Mouse (Mus musculus) gastrocnemius, adult 2 months (tissue): Measurements from ENCODE around the gene Bard1. TPM values are rescaled to one million over a fixed set of nuclear protein-coding genes. Genes with fewer than 3 reads are reported as not detected.

Experiments used
- DNase-seq: peaks from one replicate; pipeline ENCODE4 v3.0.0; 2022
- H3K27ac ChIP-seq: fragments of 200-600 bp; 2 replicates; pipeline ENCODE4 v1.8.1; 2022; ENCODE audit warnings: mild to moderate bottlenecking
- H3K4me3 ChIP-seq: fragments of 200-600 bp; 2 replicates; pipeline ENCODE4 v1.8.1; 2022; ENCODE audit warnings: mild to moderate bottlenecking, moderate library complexity
- CTCF ChIP-seq: fragments of 200-600 bp; IDR thresholded peaks from 2 replicates; pipeline ENCODE4 v1.8.1; 2022; ENCODE audit warnings: antibody characterized with exemption, mild to moderate bottlenecking, moderate library complexity
- intact Hi-C: fragments of 180-260 bp; cut with DNase I; formaldehyde crosslinking; loops from one replicate; pipeline ENCODE4 v1.15.1; 2025
- long read RNA-seq, 2 experiments: library from polyadenylated mRNA; stranded (forward); transcript quantifications; one replicate each; pipeline ENCODE4 v2.0.0; 2021
- total RNA-seq, 2 experiments: library from RNA; stranded (reverse); gene quantifications; 2 replicates each; pipeline ENCODE4 v1.2.3; 2021

The Bard1 gene
- under 1 TPM; 0.10 to 0.11 TPM for total RNA-seq
- long read RNA-seq, experiment 1, result 0 reads
- long read RNA-seq, experiment 2, result 0 reads

DNA sequence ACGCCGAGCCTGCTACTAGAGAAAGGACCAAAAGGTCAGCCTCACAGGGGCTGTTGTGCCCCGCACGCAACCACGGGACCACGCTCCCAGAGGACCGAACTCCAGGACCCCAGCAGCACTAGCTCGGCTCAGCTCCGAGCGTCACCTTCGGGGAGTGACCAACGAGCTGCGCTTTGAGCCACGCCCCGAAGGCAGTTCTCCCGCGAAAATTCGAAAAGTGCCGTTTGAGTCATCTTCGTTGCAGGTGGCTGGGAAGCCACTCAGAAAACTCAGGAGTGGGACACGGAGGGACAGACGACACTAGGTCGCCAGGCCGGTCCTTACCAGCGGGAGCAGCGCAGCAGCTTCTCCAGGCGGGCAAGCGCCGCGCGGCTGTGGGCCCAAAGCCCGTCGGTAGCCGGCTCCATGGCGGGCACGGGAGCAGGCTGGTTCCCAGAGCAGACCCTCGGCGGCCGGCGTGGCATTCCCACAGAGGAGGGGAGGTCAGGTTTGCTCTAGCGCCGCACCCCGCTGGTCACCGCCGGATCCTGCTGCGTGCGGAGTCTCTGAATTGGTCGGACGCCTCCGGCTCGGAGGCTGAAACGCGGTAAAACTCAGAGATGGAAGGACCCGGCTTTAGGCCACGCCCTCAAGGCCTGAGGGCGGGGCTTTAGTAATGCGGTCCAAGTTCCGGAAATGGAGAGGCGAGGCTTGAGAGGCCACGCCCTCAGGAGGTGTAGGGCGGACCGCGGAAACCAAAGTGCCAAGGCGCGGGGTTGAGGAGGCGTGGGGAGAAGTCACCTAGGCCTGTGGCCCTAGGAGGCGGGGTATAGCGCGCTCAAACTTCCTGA lies at the start of gene Bard1:
Bard1 (minus strand) TSS at position 803 of the 830 bp plus-strand sequence.
- no peak for TF ChIP-seq CTCF
- intact Hi-C loops, result no loop called here
- peak within 1 kb of the TSS; percentile 74 for H3K4me3 ChIP-seq
- DNase-seq, result peak; percentile 96
- peak within 1 kb of the TSS; percentile 76 for H3K27ac ChIP-seq

DNA sequence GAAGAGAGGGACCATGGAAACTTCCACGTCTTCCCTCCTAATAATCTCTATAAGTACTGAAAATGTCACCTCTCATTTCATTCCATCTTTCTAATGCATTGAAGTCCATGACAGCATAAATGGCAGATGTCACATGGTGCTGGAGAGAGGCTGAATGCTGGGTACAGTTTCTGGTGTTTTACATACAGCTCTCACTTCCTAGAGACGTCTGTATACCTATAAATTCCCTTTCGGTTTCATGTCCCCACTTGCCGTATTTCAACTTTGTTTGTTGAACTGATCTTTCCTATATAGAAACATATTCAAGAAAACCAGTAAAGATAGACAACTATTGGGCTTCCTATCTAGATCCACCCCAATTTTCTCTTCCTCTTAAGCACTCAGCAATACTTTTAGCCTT lies 24.2 kb upstream of the Bard1 start:
- Histone ChIP-seq H3K4me3 (no peak overlapping the region), H3K27ac (no peak overlapping the region)
- no peak for TF ChIP-seq CTCF
- intact Hi-C loops, result no loop called here
- DNase-seq, result no peak

DNA sequence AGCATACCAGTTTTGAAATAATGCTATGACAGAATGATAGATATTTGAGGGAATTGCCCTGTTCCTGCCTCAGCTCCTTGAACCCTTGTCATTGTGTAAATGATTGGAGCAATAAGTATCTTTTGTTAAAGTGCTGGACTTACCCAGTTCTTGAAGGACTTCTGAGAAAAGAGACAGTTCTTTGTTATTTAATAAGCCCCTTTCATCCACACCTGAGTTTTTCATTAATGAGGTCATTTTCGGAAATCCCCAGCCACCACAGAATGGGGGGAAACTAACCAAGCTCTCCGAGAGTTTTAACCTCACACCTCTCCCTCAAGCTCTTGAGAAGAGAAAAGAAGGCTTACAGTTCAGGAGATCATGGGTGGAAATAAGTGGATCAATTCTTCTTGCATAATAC lies 15.6 kb upstream of the Bard1 start:
- intact Hi-C loops, result no loop called here
- TF ChIP-seq CTCF, result no peak
- DNase-seq, result no peak
- H3K27ac ChIP-seq, result no peak overlapping the region
- no peak overlapping the region for H3K4me3 ChIP-seq

DNA sequence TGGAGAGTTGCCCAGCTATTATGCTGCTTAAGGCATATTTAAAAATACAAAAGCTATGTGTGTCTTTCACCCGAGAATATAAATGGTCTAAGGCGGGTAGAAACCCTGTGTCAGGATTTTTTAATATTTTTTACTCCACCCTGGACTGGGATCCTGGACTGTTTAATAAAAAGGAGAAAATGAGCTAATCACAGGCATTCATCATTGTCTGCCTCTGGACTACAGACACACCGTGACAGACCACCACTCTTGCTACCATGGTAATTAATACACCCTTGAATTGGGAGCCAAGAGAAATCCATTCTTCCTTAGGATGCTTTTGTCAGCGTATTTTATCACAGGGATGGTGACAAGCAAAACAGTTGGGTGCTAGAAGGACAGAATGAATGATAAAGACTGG lies 14.3 kb upstream of the Bard1 start:
- DNase-seq, result no peak
- no peak for TF ChIP-seq CTCF
- H3K4me3 ChIP-seq, result no peak overlapping the region
- intact Hi-C loops, result no loop called here
- H3K27ac ChIP-seq, result no peak overlapping the region

DNA sequence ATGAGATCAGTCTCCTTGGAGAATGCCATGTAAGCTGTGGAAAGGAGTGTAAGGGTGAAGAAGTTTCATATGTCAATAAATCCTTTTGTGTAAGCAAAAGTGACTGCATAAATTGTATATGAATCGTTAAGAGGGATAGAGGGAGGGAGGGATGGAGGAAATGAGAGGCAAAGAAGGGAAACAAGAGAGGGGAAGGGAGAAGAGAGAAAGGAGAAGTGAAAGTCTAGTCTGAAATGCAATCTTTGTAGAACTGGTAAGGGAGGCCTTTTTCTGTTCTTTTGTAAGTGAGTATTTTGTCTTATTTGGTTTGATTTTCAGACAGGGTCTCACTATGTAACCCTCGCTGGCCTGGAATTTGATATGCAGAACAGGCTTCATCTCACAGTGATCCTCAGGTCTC lies 12.8 kb upstream of the Bard1 start:
- no peak overlapping the region for H3K27ac ChIP-seq
- TF ChIP-seq CTCF, result no peak
- intact Hi-C loops, result no loop called here
- H3K4me3 ChIP-seq, result no peak overlapping the region
- no peak for DNase-seq

DNA sequence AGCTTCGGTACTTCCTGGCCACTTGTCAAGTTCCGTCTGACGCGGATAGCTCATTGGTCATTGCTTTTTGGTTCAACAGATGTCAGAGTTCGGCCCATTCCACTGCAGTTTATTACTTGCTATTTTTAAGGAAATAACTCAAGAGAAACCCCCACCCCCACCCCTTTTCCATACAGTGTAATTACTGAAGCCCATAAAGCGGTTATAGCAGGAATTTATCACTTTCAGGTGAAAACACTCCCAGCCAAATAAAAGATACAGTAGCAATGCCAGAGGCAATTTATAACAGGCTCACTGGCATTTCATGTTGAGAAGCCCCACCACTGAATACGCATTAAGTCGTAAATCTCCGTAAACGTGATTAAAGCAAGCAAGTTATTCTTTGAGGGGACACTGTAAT lies 6.9 kb upstream of the Bard1 start:
- TF ChIP-seq CTCF, result no peak
- intact Hi-C loops, result no loop called here
- no peak overlapping the region for H3K27ac ChIP-seq
- DNase-seq, result no peak
- H3K4me3 ChIP-seq, result no peak overlapping the region

DNA sequence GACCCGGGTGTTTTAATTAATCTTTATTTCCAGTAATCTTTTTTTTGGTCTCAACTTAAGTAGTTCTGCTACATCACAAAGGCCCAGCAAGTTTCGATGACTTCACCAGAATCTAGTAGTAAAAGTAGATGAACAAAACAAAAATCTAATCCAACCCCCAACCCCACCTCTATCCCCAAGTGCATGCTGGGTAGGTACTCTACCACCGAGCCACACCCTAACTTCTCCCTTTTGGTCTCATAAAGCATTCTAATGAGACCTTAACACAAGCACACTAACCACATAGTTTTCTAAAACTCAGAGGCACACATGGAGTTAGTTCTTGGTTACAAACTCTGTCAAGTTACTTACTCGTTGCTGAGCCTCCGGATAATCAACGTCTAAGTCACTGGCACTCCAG lies 3.2 kb upstream of the Bard1 start:
- no peak for TF ChIP-seq CTCF
- H3K4me3 ChIP-seq, result no peak overlapping the region
- intact Hi-C loops, result no loop called here

DNA sequence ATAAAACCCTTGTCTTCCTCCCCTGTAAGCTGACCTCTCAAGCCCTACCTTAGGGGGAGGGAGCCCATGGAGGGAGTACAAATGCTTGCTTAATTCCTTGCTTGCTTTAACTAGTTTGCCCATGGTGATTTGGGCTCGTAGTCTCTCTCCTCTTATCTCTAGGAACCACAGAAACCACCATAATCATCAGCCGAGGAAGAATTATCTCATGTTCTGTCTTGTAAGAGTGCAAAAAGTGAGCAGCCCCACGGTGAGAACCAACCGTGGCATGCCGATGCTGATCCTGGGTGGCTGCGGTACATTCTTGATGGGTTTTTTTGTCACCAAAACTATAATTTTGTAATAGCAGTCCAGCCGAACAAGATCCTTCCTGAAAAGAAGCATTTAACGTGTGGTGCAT lies 2.8 kb upstream of the Bard1 start:
- intact Hi-C loops, result no loop called here
- no peak for TF ChIP-seq CTCF

More for the DNA sequence above, 3.2 kb upstream of the Bard1 start:
- no peak overlapping the region for H3K27ac ChIP-seq
- DNase-seq, result no peak

DNA sequence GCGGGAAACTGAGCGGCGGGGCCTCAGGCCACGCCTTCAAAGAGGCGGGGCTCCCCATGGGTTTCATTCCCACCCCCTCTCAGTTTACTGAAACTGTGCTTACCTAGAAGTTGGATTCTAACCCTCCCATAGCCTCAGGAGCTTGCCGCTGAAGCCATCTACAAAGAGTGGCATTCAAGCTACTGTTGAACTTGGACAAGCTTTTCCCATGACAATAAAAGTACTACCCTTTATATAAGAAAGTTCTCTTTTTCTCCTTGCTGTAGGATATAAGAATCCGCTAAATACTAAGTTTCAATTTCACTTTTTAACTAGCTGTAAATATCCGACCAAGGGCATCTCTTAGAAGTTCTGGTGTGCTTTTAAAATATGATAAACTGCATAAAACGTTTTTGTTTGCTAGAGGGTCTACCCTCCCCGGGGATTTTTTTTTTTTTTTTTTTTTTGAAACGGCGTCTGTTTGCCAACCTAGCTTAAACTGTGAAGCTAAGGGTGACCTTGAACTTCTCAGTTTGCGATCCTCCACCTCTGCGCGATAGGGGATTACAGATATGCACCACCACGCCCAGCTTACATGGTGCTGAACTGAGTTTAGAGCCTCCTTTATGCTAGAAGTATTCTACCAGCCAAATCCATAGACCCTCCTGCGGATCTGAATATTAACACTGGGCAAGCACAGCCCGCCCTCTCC lies 373 bp upstream of the Bard1 start:
- intact Hi-C loops, result no loop called here
- TF ChIP-seq CTCF, result no peak
- DNase-seq, result no peak
- Histone ChIP-seq H3K4me3 (peak overlapping the region; percentile 74), H3K27ac (peak overlapping the region; percentile 76)

More for the DNA sequence above, 2.8 kb upstream of the Bard1 start:
- H3K4me3 ChIP-seq, result no peak overlapping the region
- H3K27ac ChIP-seq, result no peak overlapping the region
- DNase-seq, result no peak

DNA sequence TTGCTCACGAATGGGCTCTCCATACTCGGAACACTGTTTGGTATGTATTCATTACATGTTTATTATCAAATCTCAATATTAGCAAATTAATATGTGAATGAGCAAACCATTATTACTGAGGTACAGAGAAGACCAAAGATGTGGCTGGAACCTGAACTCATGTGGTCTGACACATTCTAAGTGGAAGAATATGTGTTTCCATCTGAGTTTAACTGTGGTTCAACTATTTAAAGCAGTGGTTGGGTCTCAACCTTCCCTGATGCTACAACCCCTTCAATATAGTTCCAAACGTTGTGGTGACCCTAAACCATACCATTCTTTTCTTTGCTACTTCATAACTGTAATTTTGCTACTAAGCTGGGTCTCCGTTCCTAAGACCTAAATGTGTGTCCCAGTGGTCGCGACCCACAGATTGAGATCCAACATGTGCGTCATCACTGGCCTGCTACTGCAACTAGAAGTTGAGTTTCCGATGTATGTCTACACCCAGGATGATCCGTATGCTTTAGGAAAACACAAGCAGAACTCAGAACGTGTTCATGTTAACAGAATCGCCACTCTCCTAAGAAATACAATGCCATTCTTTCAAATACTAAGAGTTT lies 1.5 kb downstream of the Bard1 start:
- Histone ChIP-seq H3K4me3 (peak overlapping the region; percentile 74; the same call in 1 of the 2 replicates), H3K27ac (no peak overlapping the region)
- no peak for DNase-seq
- intact Hi-C loops, result no loop called here
- no peak for TF ChIP-seq CTCF

DNA sequence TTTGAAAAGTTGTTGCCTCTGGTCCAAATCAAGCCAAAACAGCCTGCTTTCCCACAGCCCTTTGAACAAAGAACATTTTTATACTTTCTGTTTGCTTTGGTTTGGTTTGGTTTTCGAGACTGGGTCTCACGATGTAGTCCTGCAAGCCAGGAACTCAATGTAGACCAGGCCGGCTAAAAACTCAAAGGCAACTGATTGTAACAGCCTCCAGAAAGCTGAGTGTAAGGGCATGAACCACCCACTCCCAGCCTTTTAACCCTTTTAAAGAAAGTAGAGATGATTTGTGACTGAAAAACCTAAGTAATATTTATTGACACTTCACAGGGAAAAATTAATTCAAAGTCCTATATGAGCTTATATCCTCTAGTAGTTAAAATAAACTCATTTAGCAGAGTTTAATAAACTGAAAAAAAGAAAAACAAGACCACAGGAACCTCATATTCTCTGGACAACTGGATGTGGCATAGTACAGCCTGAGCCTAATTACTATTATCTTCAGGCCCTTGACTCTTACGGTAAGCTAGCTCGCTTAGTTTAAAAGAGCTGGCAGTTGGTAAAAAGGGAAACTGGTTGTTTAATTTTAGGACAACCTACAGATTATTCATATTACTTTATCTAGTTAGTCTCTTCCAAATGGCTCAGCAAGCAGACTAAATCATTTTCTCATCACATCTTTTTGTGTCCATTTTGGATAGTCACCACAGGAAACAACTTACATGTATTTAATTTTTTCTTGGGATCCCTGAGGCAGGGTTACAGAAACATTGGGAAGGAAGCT lies 2.2 kb downstream of the Bard1 start:
- Histone ChIP-seq H3K27ac (no peak overlapping the region), H3K4me3 (no peak overlapping the region)
- intact Hi-C loops, result no loop called here
- TF ChIP-seq CTCF, result no peak
- no peak for DNase-seq

DNA sequence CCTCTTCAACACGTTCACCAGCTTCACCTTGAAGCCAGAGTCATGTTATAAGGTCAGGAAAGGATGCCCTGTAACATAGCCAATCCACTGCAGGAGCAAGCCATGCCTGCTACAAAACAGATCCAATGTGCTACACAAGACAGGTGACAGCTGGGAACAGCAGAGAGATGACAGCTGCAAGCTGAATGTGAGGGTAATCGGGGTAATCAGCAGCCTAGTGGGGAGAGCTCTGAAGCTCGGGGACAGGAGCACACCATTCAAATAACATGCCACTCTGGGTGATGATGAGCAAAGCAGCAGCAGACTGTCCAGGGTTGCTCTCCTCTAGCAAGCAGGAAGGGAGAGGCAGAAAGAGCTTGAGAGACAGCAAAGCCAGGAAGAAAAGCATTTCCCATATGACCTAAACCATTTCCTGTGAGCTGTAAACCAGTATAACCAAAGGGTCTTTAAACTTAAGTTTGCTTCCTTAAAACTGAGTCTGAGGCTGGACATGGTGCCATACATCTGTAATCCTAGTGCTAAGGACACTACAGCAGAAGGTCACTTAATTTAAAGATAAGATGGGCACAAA lies 2.9 kb downstream of the Bard1 start:
- no peak overlapping the region for H3K4me3 ChIP-seq
- no peak overlapping the region for H3K27ac ChIP-seq
- intact Hi-C loops, result no loop called here
- no peak for DNase-seq
- no peak for TF ChIP-seq CTCF
